Mouse (Mus musculus) CD4-positive, CD25-positive, alpha-beta regulatory T cell (primary cell): ENCODE data around the gene Hsh2d. TPM values are rescaled to one million over a fixed set of nuclear protein-coding genes. Genes with fewer than 3 reads are reported as not detected.

Experiments
- polyA plus RNA-seq: library from polyadenylated mRNA; unstranded; fragments of 100-300 nt; shearing (Covaris generic); gene quantifications from one replicate; pipeline ENCODE4 v1.2.1, GENCODE M21; 2017

Hsh2d gene
- 36.2 TPM for polyA plus RNA-seq

DNA sequence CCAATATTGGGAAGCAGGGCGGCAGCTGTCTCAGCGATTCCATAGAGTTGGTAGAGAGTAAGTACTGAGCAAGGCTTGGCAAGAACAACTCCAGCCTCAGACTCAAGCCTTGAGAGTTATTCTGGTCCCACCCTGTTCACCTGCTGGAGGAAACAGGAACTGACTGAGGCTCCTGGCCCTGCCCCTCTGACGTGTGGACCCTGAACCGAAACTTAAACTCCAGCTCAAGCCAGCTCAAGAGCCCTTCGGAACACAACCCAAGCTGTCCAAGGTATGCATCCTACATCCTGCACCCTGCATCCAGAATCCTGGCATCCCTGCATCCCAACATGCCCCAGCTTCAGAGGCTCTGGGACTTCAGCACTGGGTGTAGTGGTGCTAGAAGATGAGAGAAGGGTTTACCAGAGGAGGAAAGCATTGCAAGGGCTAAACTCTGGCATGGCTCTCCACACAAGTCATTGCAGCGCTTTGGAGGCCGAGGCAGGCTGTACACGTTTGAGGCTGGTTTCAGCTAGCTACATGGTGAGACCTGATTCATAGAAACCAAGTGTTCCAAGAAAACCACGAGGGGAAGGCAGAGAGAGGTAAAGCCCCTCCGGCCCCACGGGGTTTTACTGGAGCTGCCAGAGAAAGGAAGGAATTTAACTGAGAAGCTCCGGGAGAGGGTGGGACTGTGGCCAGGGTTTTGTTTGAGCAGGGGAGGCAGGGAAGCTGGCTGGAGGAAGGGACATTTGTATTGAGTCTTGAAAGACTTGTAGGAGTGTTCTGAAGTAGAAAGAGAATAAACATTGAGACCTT is at the start of gene Hsh2d:
Gene Hsh2d, plus strand, starts transcription at position 222 of the 798 bp plus-strand sequence.

DNA sequence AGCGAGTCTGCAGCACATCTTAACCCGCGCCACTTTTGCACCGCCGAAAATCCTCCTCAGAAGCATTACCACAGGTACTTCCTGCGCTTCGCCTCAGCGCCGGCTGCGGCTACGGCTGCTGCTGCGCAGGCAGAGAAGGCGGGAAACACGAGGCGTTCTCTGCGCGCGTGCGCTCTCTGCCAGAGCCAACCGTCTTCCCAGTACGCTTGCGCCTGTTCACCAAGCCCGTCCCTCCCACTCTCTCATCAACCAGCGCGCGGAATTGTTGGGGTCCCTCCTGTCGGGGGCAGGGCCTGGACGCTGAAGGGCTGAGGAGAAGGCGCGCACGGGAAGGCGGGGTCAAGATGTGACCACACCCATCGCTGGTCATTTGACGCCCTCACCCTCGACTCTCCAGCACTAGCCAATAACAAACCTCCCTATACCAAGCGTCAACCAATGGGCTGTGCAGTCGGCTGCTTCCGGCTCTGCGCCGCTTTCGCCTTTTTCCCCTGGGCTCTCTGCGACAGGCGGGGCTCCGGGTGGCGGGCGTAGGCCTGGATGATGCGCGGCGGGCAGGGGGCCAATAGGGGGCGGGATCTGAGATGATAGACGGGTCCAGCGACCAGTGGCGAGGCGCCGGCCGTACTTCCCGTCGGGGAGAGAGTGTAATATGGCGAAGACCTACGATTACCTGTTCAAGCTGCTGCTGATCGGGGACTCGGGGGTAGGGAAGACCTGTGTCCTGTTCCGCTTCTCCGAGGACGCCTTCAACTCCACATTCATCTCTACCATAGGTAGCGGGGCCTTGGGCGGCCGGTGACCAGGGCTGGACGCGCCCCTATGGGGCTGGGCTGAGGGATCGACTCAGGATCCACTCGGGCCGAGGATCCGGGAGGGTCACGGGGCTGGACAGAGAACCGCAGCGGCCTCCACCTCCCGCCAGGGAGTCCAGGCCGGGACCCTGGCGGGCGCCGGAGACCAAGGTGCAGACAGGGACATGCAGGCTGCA is 28.4 kb upstream of the Hsh2d start, which contains the start of gene Rab8a:
Gene Rab8a, plus strand, starts transcription at position 494 of the 991 bp plus-strand sequence.

DNA sequence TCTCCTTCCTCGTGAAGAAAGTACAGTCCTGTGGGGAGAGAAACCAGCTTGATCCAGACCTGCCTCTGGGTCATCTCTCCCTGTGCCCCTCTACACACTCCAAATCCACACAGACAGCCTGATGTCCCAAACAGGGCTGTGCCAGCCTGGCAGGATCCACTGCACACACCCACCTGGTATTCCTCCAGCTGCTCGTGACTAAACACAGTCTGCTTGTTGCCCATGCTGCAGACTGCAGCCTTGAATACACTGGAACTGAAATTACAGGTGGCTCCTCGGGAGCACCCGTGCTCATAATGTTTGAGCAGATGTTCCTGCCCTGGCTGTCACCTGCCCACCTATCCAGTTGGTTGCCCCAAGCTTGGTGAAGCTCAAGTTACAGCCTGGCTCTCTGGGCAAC is 23.3 kb downstream of the Hsh2d start, which contains the start of gene Cib3:
Gene Cib3, minus strand, starts transcription at position 87 of the 400 bp plus-strand sequence.

DNA sequence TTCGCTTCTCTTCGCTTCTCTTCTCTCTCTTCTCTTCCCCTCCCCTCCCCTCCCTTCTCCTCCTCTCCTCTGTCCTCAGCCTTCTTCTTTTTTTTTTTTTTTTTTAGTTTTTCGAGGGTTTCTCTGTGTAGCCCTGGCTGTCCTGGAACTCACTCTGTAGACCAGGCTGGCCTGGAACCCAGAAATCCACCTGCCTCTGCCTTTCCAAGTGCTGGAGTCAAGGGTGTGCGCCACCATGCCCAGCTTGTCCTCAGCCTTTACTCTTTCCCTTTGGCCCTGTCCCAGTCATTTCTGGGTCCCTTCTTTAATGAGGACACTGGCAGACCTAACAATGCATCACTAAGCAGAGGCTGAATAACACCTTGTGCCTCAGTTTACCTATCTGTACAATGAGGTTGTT is 24.1 kb downstream of the Hsh2d start, which contains the start of gene Gm11034:
Gene Gm11034, minus strand, starts transcription at position 101 of the 400 bp plus-strand sequence.

DNA sequence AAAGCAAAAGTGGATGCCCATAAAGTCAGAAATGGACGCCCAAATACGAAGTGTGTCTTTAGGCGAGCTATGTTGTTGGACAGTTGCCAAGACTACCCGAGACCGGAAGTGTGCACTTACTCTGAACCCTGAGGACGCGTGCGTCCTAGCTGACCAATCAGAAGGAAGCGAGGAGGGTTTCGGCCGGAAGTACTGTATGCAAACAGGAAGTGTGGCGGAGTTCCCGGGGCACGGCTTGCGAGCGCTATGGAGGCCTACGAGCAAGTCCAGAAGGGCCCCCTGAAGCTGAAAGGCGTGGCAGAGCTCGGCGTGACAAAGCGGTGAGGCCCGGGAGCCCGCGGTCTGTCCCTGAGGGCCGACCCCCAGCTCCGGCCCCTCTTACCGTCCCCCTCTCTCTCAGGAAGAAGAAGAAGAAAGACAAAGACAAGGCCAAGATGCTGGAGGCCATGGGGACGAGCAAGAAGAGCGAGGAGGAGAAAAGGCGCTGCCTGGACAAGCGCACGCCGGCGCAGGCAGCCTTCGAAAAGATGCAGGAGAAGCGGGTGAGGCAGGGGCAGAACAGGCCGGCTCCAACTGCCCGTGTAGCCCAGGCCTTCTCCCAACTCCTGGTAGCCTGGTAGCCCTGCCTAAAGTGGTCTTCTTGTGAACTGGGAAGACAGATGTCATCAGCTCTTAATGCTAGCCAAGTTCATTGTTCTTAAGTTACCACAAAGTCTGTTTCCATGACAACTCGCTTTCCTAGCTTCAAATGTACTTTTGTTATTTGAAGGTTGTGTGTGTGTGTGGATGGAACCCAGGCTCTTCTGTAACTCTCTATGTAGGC is 30.3 kb downstream of the Hsh2d start, which contains the start of gene Fam32a:
Gene Fam32a, plus strand, starts transcription at position 190 of the 823 bp plus-strand sequence.

DNA sequence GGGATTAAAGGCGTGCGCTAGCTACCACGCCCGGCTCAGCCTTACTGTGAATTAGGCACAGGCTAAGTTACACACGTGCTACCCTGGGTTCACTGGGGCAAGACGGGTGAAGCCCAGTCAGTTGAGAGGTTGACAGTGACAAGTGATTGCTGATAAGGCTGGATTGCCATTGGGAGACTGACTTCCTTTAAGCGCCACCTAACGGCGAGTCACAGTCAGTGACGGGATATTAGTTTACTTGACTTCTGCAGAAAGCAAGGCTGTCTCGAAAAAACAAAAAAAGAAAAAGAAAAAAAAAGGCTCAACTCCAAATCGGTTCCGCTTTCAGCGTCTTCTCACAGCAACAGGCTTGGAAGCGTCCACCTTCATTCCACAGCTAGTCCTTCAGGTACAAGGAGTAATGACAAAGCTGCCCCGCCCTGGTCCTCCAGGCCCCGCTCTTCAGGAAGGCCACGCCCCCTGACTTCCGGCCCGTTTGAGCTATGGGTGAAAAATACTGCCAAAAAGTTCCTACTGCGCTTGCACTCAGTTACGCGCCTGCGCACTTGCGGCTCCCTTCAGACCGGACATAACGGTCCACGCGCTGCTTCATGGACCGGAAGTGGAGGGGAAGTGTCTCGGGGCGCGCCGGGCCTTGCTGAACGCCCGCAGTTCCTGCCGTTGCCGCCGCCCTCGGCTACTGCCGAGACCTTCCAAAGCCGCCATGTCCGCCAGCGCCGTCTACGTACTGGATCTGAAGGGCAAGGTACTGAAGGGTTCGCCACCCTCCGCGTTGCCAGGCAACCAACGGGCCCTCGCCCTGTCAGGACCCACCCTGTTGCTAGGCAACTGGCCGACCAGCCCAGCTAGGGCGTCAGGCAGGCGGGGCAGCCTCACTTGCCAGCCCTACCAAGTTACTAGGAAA is 50.3 kb downstream of the Hsh2d start, which contains the start of gene Ap1m1:
Gene Ap1m1, plus strand, starts transcription at position 520 of the 904 bp plus-strand sequence.

Other genes with a start within 250 kb of the Hsh2d start
- gene Zfp961, start 238.6 kb upstream of the Hsh2d start, polyA plus RNA-seq = 23.2 TPM
- gene Cyp4f18, start 180.0 kb upstream of the Hsh2d start, polyA plus RNA-seq = 0.65 TPM
- not detected for gene Olfr372, start 148.4 kb upstream of the Hsh2d start, polyA plus RNA-seq
- 0.23 TPM for gene Olfr373, start 106.5 kb upstream of the Hsh2d start, polyA plus RNA-seq
- gene Olfr374, start 82.6 kb upstream of the Hsh2d start, polyA plus RNA-seq = 0.11 TPM
- 288 TPM for gene Tpm4, start 54.7 kb upstream of the Hsh2d start, polyA plus RNA-seq
- gene Rab8a, start 28.4 kb upstream of the Hsh2d start, polyA plus RNA-seq = 174 TPM
- gene Cib3, start 23.2 kb downstream of the Hsh2d start, polyA plus RNA-seq = not detected
- gene Gm11034, start 24.0 kb downstream of the Hsh2d start, polyA plus RNA-seq = not detected
- gene Fam32a, start 30.1 kb downstream of the Hsh2d start, polyA plus RNA-seq = 124 TPM
- gene Ap1m1, start 50.4 kb downstream of the Hsh2d start, polyA plus RNA-seq = 191 TPM
- gene Gm10282, start 115.6 kb downstream of the Hsh2d start, polyA plus RNA-seq = 3.6 TPM
- gene Klf2, start 129.4 kb downstream of the Hsh2d start, polyA plus RNA-seq = 663 TPM
- gene Eps15l1, start 231.8 kb downstream of the Hsh2d start, polyA plus RNA-seq = 55.7 TPM